Mouse (Mus musculus): ENCODE data around the gene Cish. TPM values are rescaled to one million over a fixed set of nuclear protein-coding genes. Genes with fewer than 3 reads are reported as not detected.

Gene Cish
- polyA plus RNA-seq, 1 experiment from 2014 or later: 14.7 TPM

DNA sequence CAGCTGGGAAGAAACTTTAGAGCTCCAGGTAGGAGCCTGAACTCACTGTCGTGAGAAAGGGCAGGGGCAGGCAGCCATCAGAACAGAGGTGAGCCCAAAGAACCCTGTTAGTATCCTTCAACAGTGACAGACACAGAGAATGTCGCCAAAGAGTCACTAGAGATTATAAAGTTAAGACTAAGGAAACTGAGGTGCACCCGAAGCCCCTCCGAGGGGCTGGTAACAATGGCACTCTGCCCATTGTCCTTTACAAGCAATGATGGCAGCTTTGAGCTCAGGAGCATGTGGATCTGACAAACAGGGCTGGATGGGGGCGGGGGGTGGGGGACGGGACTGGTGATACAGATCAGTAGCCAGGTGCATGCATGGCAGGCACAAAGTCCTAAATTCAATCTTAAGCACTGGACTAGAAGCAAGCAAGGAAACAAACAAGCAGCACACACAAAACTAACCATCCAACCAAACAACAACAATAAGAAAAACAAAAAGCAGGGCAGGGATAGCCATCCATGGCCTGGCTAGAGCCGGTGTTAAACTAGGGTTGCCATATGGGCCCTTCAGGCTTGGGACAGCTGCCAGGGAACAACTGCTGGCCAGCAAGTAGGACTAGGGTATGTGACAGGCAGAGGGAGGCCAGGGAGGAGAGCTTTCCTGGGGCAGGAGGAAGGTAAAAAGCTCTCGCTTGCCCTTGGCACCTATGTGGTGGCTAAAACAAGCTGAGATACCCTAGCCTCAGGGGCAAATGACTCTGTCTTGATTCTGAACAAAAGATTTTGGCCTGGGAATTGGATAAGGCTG is 47.5 kb downstream of the Cish start:
- ATAC-seq (ENCODE audit: insufficient number of reproducible peaks, insufficient read depth, low FRiP score, low read depth): no peak
- Histone ChIP-seq H3K9ac (ENCODE audit: low read length) (no peak overlapping the region), H3K27ac (replicated peaks in 1 of 2; ENCODE audit: control insufficient read depth in 1 of 2, insufficient read depth in 1 of 2, low read depth in 2 of 2, low read length in 2 of 2) (no peak overlapping the region), H3K36me3 (ENCODE audit: control insufficient read depth, insufficient read depth, low read length) (no peaks in the 10 kb centered on the region), H3K9me3 (ENCODE audit: control insufficient read depth, low read length) (no peaks in the 10 kb centered on the region), H3K4me3 (ENCODE audit: control insufficient read depth in 1 of 2, insufficient read depth in 1 of 2, low read depth in 1 of 2, low read length in 2 of 2) (no peak overlapping the region), H3K4me1 (ENCODE audit: control insufficient read depth in 2 of 2, insufficient read depth in 2 of 2, low read length in 2 of 2) (peaks cover 8 to 9% of the 10 kb centered on the region in 2 experiments; a peak in 3 of 4 replicates), H3K4me2 (ENCODE audit: low read length) (no peak overlapping the region), H3K27me3 (ENCODE audit: control insufficient read depth, insufficient read depth, low read length) (peaks cover 3% of the 10 kb centered on the region; the same call in 1 of the 2 replicates)
- 58% methylated on average over 8 of the region's 8 CpGs for WGBS

DNA sequence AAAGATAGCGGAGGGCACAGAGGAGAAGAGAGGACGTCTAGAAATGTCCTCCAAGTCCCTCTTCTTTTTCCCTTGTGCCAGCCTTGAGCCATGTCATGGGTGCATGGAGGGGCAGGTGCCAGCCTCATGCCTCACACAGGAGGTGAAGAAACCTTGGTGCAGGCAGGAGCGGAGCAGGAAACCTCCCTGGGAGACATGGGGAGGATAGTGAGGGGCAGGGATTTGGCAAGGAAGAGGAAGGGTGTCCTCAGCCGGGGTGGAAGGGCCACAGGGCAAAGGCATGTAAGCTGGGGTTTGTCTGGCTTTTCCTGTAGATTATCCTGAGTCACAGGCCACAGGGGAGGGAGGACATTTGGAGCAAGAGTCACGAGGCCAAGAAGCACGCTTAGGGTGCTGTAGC is 48.2 kb downstream of the Cish start:
- H3K4me3 ChIP-seq (ENCODE audit: control insufficient read depth in 1 of 2, insufficient read depth in 1 of 2, low read depth in 1 of 2, low read length in 2 of 2): no peak overlapping the region
- no peaks in the 10 kb centered on the region for H3K9me3 ChIP-seq (ENCODE audit: control insufficient read depth, low read length)
- no peak overlapping the region for H3K27ac ChIP-seq (replicated peaks in 1 of 2; ENCODE audit: control insufficient read depth in 1 of 2, insufficient read depth in 1 of 2, low read depth in 2 of 2, low read length in 2 of 2)
- peaks cover 3 to 5% of the 10 kb centered on the region in 2 experiments; a peak in 2 of 4 replicates for H3K4me1 ChIP-seq (ENCODE audit: control insufficient read depth in 2 of 2, insufficient read depth in 2 of 2, low read length in 2 of 2)
- H3K27me3 ChIP-seq (ENCODE audit: control insufficient read depth, insufficient read depth, low read length): peaks cover 3% of the 10 kb centered on the region; the same call in 1 of the 2 replicates
- H3K4me2 ChIP-seq (ENCODE audit: low read length): no peak overlapping the region
- no peak overlapping the region for H3K9ac ChIP-seq (ENCODE audit: low read length)
- no peak for ATAC-seq (ENCODE audit: insufficient number of reproducible peaks, insufficient read depth, low FRiP score, low read depth)
- no peaks in the 10 kb centered on the region for H3K36me3 ChIP-seq (ENCODE audit: control insufficient read depth, insufficient read depth, low read length)
- WGBS: 54% methylated on average over 6 of the region's 6 CpGs

DNA sequence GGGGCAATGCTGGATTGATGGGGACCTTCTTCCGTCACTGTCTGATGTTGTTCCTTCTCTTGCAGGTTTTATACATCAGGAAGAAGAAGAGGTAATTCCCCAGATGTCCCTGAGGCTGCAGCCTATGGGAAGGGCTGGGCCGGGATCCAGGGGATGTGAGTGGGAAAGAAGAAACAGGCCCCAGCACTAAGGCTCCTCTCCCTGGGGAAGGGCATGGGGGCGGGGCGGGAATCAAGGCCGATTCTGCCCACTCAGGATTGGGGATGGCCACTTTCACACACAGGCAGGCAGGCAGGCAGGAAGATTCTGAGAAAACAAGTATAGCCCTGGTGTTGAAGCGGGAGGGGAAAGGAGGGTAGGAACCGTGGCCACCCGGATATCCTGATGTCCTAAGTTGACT is 50.3 kb downstream of the Cish start:
- 80% methylated on average over 8 of the region's 8 CpGs for WGBS
- Histone ChIP-seq H3K4me2 (ENCODE audit: low read length) (no peak overlapping the region), H3K9ac (ENCODE audit: low read length) (no peak overlapping the region), H3K27ac (replicated peaks in 1 of 2; ENCODE audit: control insufficient read depth in 1 of 2, insufficient read depth in 1 of 2, low read depth in 2 of 2, low read length in 2 of 2) (no peak overlapping the region), H3K9me3 (ENCODE audit: control insufficient read depth, low read length) (no peaks in the 10 kb centered on the region), H3K36me3 (ENCODE audit: control insufficient read depth, insufficient read depth, low read length) (no peaks in the 10 kb centered on the region), H3K4me1 (ENCODE audit: control insufficient read depth in 2 of 2, insufficient read depth in 2 of 2, low read length in 2 of 2) (peaks cover 0 to under 1% of the 10 kb centered on the region in 2 experiments; a peak in 2 of 4 replicates), H3K4me3 (ENCODE audit: control insufficient read depth in 1 of 2, insufficient read depth in 1 of 2, low read depth in 1 of 2, low read length in 2 of 2) (no peak overlapping the region), H3K27me3 (ENCODE audit: control insufficient read depth, insufficient read depth, low read length) (peaks cover 1% of the 10 kb centered on the region; the same call in 1 of the 2 replicates)
- ATAC-seq (ENCODE audit: insufficient number of reproducible peaks, insufficient read depth, low FRiP score, low read depth): no peak

DNA sequence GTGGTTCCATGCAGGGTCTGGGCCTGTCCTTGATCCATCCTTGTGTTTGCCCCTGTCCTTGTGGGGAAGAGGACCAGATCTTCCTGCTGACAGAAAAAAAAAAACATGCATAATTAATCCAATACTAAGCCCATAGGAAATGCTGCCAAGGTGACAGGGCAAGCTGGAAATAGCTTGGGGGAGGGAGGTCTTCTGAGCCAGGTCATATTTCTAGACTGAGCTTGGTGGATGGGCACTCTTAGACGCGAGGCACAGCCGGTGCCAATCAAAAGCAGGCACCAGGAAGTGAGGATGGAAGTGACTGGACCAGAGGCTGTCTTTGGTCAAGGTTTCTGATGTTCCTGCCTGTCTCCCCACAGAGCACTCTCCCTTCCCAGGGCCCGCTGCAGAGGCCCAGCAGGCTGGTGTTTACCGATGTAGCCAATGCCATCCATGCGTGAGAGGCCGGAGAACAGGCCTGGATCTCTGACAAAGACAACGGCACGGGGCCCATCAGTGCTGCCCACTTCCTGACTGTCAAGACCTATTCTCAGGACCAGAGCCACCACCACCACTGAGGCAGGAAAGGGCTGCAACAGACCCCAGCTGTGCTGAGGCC is 51.9 kb downstream of the Cish start:
- H3K4me1 ChIP-seq (ENCODE audit: control insufficient read depth in 2 of 2, insufficient read depth in 2 of 2, low read length in 2 of 2): no peaks in the 10 kb centered on the region
- WGBS: 76% methylated on average over 9 of the region's 9 CpGs
- no peak overlapping the region for H3K27ac ChIP-seq (replicated peaks in 1 of 2; ENCODE audit: control insufficient read depth in 1 of 2, insufficient read depth in 1 of 2, low read depth in 2 of 2, low read length in 2 of 2)
- ATAC-seq (ENCODE audit: insufficient number of reproducible peaks, insufficient read depth, low FRiP score, low read depth): no peak
- no peaks in the 10 kb centered on the region for H3K9me3 ChIP-seq (ENCODE audit: control insufficient read depth, low read length)
- H3K9ac ChIP-seq (ENCODE audit: low read length): no peak overlapping the region
- no peak overlapping the region for H3K4me3 ChIP-seq (ENCODE audit: control insufficient read depth in 1 of 2, insufficient read depth in 1 of 2, low read depth in 1 of 2, low read length in 2 of 2)
- H3K4me2 ChIP-seq (ENCODE audit: low read length): no peak overlapping the region
- H3K36me3 ChIP-seq (ENCODE audit: control insufficient read depth, insufficient read depth, low read length): no peaks in the 10 kb centered on the region
- H3K27me3 ChIP-seq (ENCODE audit: control insufficient read depth, insufficient read depth, low read length): no peaks in the 10 kb centered on the region

DNA sequence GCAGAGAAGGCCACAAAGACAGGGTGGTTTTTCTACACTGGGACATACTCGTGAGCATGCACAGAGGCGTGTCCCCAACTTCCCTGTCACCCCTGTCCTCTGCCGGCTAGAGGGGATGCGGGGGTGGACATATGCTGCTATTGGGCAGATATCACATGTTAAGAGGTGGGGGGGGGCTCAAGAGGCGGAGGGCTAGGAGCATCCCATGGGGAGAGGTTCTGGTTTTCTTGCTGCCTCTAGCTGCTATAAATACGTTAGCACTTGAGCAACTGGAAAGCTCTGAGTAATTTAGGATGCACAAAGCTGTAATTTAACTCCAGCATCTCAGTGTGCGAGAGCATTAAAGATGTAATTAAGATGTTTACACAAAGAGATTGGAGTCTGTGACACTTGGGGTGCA is 53.5 kb downstream of the Cish start:
- no peak for ATAC-seq (ENCODE audit: insufficient number of reproducible peaks, insufficient read depth, low FRiP score, low read depth)
- Histone ChIP-seq H3K27me3 (ENCODE audit: control insufficient read depth, insufficient read depth, low read length) (no peaks in the 10 kb centered on the region), H3K9ac (ENCODE audit: low read length) (no peak overlapping the region), H3K4me1 (ENCODE audit: control insufficient read depth in 2 of 2, insufficient read depth in 2 of 2, low read length in 2 of 2) (no peaks in the 10 kb centered on the region), H3K9me3 (ENCODE audit: control insufficient read depth, low read length) (no peaks in the 10 kb centered on the region), H3K4me2 (ENCODE audit: low read length) (no peak overlapping the region), H3K27ac (replicated peaks in 1 of 2; ENCODE audit: control insufficient read depth in 1 of 2, insufficient read depth in 1 of 2, low read depth in 2 of 2, low read length in 2 of 2) (no peak overlapping the region), H3K36me3 (ENCODE audit: control insufficient read depth, insufficient read depth, low read length) (no peaks in the 10 kb centered on the region), H3K4me3 (ENCODE audit: control insufficient read depth in 1 of 2, insufficient read depth in 1 of 2, low read depth in 1 of 2, low read length in 2 of 2) (no peak overlapping the region)
- WGBS: 51% methylated on average over 7 of the region's 7 CpGs

Other genes starting within 250 kb of the Cish start
- gene Dock3, start 64.1 kb upstream of the Cish start, polyA plus RNA-seq (2014; fragmentation: Nextera tagmentation; extraction: Ambion mirVana): 0.15 and 0.42 TPM in 2 replicates
- 6.4 and 6.5 TPM in 2 replicates for gene Mapkapk3, start 6.1 kb upstream of the Cish start, polyA plus RNA-seq (2014; fragmentation: Nextera tagmentation; extraction: Ambion mirVana)
- 13.6 and 14.2 TPM in 2 replicates for gene Hemk1, start 42.3 kb downstream of the Cish start, polyA plus RNA-seq (2014; fragmentation: Nextera tagmentation; extraction: Ambion mirVana)
- 0.51 and 1.1 TPM in 2 replicates for gene 6430571L13Rik, start 44.6 kb downstream of the Cish start, polyA plus RNA-seq (2014; fragmentation: Nextera tagmentation; extraction: Ambion mirVana)
- 3.0 and 5.6 TPM in 2 replicates for gene Cacna2d2, start 103.6 kb downstream of the Cish start, polyA plus RNA-seq (2014; fragmentation: Nextera tagmentation; extraction: Ambion mirVana)
- 38.6 and 39.7 TPM in 2 replicates for gene Tmem115, start 237.9 kb downstream of the Cish start, polyA plus RNA-seq (2014; fragmentation: Nextera tagmentation; extraction: Ambion mirVana)
- gene Cyb561d2, start 246.2 kb downstream of the Cish start, polyA plus RNA-seq (2014; fragmentation: Nextera tagmentation; extraction: Ambion mirVana): 17.6 and 22.8 TPM in 2 replicates
- gene Nprl2, start 246.2 kb downstream of the Cish start, polyA plus RNA-seq (2014; fragmentation: Nextera tagmentation; extraction: Ambion mirVana): 28.4 and 31.6 TPM in 2 replicates